Mouse (Mus musculus): ENCODE data around the gene Lcat.

Lcat gene

GRCm38 (mm10) chr8:105949350-105949749 lies 6.2 kb upstream of the Lcat start:
- DNase-seq (ENCODE audit: low spot score): no peak

- DNase-seq (ENCODE audit: low spot score): no peak
Observed at GRCm38 (mm10) chr8:105942542-105942941, 640 bp downstream of the Lcat start.

DNA sequence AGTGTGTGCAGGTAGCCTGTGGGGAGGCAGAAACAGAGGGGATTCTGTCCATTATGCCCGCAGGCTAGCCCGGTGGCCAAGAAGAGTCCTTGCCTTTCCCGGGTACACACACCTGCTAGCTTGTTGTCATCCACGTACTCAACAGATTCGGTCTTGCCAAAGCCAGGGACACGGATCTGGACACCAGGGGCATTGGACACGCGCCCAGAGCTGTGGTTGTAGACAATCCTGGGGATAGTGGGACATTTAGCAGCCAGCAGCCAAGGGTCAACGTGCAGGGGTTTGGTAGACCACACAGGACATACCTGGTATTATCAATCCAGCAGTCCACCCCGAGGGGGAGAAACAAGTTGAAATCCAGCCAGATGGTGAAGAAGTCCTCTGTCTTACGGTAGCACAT lies 1.2 kb downstream of the Lcat start:
- DNase-seq (ENCODE audit: low spot score): no peak

DNA sequence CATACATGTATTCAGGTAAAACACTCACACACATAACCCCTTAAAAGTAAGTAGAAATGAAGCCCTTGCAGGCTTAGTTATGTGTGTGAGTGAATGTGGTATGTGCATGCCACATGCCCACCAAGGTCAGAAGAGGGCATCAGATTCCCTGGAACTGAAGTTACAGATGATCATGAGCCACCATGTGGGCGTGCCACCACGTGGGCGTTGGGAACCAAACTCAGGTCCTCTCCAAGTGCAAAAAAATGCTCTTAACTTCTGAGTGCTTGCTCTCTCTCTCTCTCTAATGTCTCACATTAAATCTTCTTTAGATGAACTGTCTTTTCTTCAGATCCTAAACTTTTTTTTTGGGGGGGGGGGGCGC lies 4.9 kb downstream of the Lcat start, which contains the start of gene Psmb10:
Gene Psmb10 (minus strand): TSS at position 139 of the 364 bp plus-strand sequence.
- peak; percentile 58 for DNase-seq (ENCODE audit: low spot score)

DNA sequence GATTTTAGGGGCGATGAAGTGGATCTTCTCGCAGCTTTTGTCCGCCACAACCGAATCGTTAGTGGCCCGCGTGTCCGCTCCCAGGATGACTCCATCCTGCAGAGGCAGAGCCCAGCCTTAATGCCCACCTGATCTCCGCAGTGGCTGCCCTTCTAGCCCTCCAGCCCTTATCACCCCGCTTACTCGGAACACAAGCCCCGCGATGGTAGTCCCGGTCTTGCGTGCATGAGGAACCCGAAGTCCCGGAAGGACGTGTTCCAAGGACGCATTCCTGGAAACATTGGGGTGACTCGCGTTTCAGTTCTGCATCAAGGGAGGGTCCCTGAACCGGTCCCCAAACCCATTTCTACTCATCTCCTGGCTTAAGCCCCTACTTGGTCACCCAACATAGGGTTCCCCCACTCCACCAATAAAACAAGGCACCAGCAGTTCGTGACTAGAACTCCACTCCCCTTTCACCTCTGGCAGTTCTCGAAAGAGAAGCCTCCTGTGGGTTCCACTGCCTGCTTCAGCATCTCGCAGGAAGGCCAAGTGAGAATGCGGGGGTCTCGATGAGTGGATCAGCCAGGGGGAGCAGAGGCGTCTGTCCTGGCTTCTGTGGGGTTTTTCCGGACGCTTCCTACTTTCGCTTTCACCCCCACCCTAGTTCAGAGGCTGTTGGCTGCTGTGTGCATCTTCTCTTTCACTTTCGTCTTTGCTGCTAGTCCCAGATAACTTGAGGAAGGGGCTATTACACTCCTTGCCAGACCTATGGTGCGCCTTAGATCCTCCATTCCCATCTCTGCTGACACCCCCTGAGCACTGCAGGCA lies 5.5 kb downstream of the Lcat start:
- peak; percentile 23 for DNase-seq (ENCODE audit: low spot score)

- DNase-seq (ENCODE audit: low spot score): peak; percentile 96
Observed at GRCm38 (mm10) chr8:105936866-105937475, 6.2 kb downstream of the Lcat start.

DNA sequence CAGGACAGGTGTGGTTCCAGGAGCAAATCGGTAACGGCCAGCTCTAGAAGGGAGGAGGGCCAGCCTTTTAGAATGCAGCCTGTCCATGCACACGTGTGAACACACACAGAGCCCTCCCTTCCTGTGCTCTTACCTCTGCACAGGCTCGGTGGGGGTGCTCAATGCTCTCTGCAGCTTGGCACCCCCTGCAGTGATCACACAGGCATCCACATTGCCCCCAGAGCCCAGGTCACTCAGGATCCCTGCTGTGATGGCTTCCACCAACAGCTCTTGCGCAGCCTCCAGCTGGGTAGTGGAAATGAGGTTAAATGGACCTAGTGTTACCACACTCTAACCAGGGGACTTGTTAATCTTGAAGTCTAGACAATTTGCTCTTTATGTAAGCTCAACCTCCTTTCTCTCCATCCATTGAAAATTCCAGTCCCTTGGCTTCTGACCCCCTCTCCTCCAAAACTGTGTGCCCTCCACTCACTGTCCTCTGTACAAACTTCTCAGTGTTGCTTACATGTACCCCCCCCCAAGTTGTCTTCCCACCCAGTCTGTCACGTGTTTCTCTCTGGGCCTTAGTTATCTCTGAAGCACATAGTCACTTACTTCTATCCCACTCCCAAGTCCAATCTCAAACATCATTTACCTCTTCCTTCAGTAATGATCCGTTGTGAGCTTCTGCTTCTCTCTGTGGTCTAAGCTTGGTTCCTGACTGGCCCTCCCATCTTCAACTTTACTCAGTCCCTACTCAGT lies 7.1 kb downstream of the Lcat start:
- DNase-seq (ENCODE audit: low spot score): no peak

- no peak for DNase-seq (ENCODE audit: low spot score)
Observed at GRCm38 (mm10) chr8:105935105-105935504, 8.1 kb downstream of the Lcat start.

- DNase-seq (ENCODE audit: low spot score): no peak
Observed at GRCm38 (mm10) chr8:105933762-105934161, 9.4 kb downstream of the Lcat start, which contains the start of gene Ctrl. Ctrl (minus strand) TSS chr8:105933862.

DNA sequence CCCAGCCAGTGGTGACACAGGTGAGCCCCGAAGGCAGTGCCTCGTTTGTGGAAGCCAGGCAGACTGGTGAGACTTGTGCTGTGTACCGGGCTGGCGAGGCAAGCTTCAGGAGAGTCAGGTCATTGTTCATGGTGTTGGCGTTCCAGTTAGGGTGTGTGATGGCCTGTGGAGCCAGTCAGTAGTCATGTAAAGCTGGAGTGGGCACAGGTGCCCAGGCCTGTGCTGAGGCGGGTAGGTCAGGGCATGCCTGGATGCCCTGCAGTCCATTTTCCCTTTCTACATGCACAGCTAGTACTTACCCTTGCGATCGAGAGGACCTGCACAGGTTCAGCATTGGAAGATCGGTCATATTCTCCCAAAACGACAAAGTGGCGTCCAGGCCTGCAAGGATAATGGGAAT lies 10.7 kb downstream of the Lcat start:
- DNase-seq (ENCODE audit: low spot score): no peak

DNA sequence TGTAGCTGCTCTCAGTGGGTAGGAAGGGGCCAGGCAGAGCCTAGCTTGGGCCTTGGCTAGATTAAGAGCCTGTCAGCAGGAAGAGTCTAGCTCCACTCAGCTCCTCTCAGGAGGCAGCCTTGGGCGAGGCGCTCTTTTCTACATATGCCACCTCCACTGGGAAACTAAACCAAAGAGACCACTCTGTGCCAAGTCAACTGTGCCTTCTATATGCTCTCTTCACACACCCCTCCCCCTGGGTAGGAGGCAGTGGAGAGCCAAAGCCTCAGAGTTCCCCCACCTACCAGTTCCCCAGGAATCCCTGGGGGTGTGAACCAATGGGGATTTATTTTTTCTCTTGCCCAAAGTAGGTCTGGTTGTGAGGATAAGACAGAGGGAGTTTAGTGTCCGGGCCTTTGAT lies 11.9 kb downstream of the Lcat start:
- DNase-seq (ENCODE audit: low spot score): no peak

GRCm38 (mm10) chr8:105930602-105931001 lies 12.6 kb downstream of the Lcat start:
- DNase-seq (ENCODE audit: low spot score): peak; percentile 73

GRCm38 (mm10) chr8:105925123-105925522 lies 18.1 kb downstream of the Lcat start:
- no peak for DNase-seq (ENCODE audit: low spot score)

DNA sequence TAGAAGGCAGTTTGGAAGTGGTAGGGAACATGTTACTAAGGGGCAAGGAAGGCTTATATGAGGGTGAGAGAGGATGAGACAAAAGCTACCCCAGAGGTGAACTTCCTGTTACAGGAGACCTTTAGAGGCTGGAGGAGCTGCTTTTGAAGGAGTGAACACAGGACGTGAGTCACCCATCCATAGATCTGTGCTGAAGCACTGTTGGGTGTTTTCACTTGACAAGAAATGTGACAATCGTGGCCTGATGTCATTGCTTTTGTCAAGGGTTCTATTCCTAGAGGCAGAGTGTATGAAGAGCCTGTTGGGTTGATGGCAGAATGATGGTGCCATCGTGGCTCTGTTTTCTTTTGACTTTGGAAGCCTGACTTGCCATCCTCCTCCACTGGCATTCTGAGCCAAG lies 23.8 kb downstream of the Lcat start:
- DNase-seq (ENCODE audit: low spot score): no peak

DNA sequence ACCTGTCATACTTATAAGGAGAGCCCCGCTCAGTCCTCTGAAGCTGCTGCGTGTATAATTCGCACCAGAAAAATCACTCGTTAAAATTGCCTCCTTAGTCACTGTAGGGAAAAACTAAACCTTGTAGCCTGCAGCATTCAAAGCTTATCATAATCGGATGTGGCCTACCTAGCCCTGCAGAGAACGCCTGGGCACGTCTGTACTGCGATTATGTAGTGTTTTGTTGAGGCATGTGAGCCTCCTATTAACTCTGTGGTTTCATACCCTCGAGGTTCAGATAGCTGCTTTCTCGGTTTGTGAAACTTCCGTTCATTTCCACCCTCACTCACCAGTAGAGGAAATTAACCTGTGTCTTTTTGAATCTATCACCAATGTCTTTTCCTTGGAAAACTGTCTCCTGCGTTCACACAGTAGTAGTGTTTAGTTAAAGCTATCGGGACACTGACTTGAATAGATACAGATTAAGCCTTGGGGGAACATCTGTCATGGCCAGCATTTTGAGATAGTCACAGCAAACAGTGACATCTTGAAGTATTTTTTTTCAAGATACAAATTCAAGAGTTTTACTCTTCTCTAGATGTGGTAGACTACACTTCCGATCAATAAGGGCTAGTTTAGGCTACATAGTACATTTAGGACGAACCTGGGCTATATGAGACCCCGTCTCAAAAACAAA lies 42.1 kb downstream of the Lcat start:
- no peak for DNase-seq (ENCODE audit: low spot score)

GRCm38 (mm10) chr8:105900180-105900940 lies 42.8 kb downstream of the Lcat start, which contains the start of gene Pskh1:
Pskh1 (plus strand) TSS chr8:105900441.
- peak; percentile 96 for DNase-seq (ENCODE audit: low spot score)

GRCm38 (mm10) chr8:105897801-105898480 lies 45.2 kb downstream of the Lcat start:
- no peak for DNase-seq (ENCODE audit: low spot score)

GRCm38 (mm10) chr8:105893339-105893738 lies 49.8 kb downstream of the Lcat start, which contains the start of gene Nrn1l:
Nrn1l (plus strand) TSS chr8:105893567.
- peak; percentile 84 for DNase-seq (ENCODE audit: low spot score)

- no peak for DNase-seq (ENCODE audit: low spot score)
Observed at GRCm38 (mm10) chr8:105892432-105892831, 50.8 kb downstream of the Lcat start.

GRCm38 (mm10) chr8:105890870-105891269 lies 52.3 kb downstream of the Lcat start:
- no peak for DNase-seq (ENCODE audit: low spot score)

Measured in embryo, embryonic 10 days (tissue).